Mouse (Mus musculus) embryonic facial prominence, embryonic 13.5 days (tissue): Measurements from ENCODE around the gene Sell. TPM values are rescaled to one million over a fixed set of nuclear protein-coding genes. Genes with fewer than 3 reads are reported as not detected.

ENCODE experiments used
- ATAC-seq: fragments of 200-750 bp; cut with Nextera tagmentation; 2 replicates; pipeline ENCODE4 v1.8.0; 2017; ENCODE audit warnings: low read depth; ENCODE audit not compliant: insufficient number of reproducible peaks, insufficient read depth, low FRiP score, low TSS enrichment
- H3K27ac ChIP-seq: fragments of 300-500 bp; sonication (generic); 2 replicates; pipeline ENCODE4 v1.5.1; 2015; ENCODE audit warnings: moderate library complexity, mild to moderate bottlenecking, inconsistent platforms
- H3K27me3 ChIP-seq: fragments of 300-500 bp; sonication (generic); 2 replicates; pipeline ENCODE4 v1.6.1; 2015; ENCODE audit warnings: mild to moderate bottlenecking, inconsistent platforms
- H3K36me3 ChIP-seq: fragments of 300-500 bp; sonication (generic); 2 replicates; pipeline ENCODE4 v1.6.1; 2015; ENCODE audit warnings: mild to moderate bottlenecking, inconsistent platforms
- H3K4me1 ChIP-seq: fragments of 300-500 bp; sonication (generic); 2 replicates; pipeline ENCODE4 v1.6.1; 2015; ENCODE audit warnings: inconsistent platforms
- H3K4me2 ChIP-seq: fragments of 300-500 bp; sonication (generic); 2 replicates; pipeline ENCODE4 v1.6.1; 2015; ENCODE audit warnings: moderate library complexity, mild to moderate bottlenecking, inconsistent platforms
- H3K4me3 ChIP-seq: fragments of 300-500 bp; sonication (generic); 2 replicates; pipeline ENCODE4 v1.5.1; 2015; ENCODE audit warnings: mild to moderate bottlenecking, inconsistent platforms
- H3K9ac ChIP-seq: fragments of 300-500 bp; sonication (generic); 2 replicates; pipeline ENCODE4 v1.6.1; 2015; ENCODE audit warnings: mild to moderate bottlenecking, inconsistent platforms
- H3K9me3 ChIP-seq: fragments of 300-500 bp; sonication (generic); 2 replicates; pipeline ENCODE4 v1.6.1; 2016; ENCODE audit warnings: inconsistent platforms
- WGBS: fragments of 180-500 bp; shearing (Covaris S2); methylation state at CpG from one replicate; pipeline ENCODE4 v1.1.7; 2015; ENCODE audit warnings: mixed read lengths; 5-methylcytosine and 5-hydroxymethylcytosine counted together
- polyA plus RNA-seq: library from polyadenylated mRNA; unstranded; fragments of >200 nt; fragmentation: Nextera tagmentation; extraction: Ambion mirVana; gene quantifications from 2 replicates; pipeline ENCODE4 v1.2.1, GENCODE M21; 2015

The Sell gene
- polyA plus RNA-seq, 1 experiment from 2014 or later: 0.30 TPM

DNA sequence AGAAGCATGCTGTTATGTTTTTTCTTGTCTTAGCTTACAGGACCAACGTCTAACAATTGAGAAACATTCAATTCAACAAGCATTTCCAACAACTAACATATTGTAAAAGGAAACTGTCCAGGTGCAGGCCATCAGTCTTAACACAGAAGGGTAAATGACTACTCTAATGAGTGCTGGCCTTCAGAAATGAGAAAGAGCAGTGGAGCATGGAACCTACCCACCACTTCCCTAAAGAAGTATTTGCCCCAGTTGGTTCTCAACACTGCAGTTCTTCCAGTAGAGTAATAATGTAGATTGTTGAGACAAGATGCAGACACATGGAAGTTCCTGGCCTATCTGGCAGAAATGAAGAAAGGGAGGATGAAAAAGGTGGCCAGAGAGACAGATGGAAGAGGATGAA is 14.7 kb downstream of the Sell start:
- no peak for ATAC-seq
- Histone ChIP-seq H3K27me3 (no peaks in the 10 kb centered on the region), H3K9me3 (no peaks in the 10 kb centered on the region), H3K27ac (no peak overlapping the region), H3K4me3 (no peak overlapping the region), H3K36me3 (no peaks in the 10 kb centered on the region), H3K4me1 (no peaks in the 10 kb centered on the region), H3K4me2 (no peak overlapping the region), H3K9ac (no peak overlapping the region)
- 65% methylated on average over 1 of the region's 1 CpGs for WGBS

DNA sequence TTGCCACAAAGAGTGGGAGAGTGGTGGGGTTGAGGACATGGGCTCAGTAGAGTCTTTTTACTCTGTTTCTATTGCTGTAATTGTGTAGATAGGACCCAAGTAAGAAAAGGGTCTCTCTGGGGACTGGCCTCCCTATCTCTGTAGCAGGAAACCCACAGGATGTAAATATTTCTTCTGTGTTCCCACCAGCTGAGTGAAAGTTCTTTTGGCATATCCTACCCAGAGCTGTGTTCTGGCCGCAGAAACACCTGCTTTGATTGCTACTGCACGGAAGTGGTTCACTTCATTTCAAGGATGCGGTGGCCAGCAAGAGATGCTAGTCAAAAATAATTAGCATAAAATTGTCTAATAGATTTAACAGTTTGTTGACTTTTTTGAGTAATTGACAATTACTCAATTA is 15.2 kb downstream of the Sell start:
- no peak for ATAC-seq
- H3K9ac ChIP-seq: no peak overlapping the region
- no peaks in the 10 kb centered on the region for H3K4me1 ChIP-seq
- no peak overlapping the region for H3K4me2 ChIP-seq
- no peaks in the 10 kb centered on the region for H3K36me3 ChIP-seq
- H3K4me3 ChIP-seq: no peak overlapping the region
- 88% methylated on average over 3 of the region's 3 CpGs for WGBS
- H3K27me3 ChIP-seq: no peaks in the 10 kb centered on the region
- H3K9me3 ChIP-seq: no peaks in the 10 kb centered on the region
- no peak overlapping the region for H3K27ac ChIP-seq

GRCm38 (mm10) chr1:164078323-164078741 is 16.6 kb downstream of the Sell start:
- Histone ChIP-seq H3K9ac (no peak overlapping the region), H3K4me1 (no peaks in the 10 kb centered on the region), H3K4me2 (no peak overlapping the region), H3K4me3 (no peak overlapping the region), H3K36me3 (no peaks in the 10 kb centered on the region), H3K9me3 (no peaks in the 10 kb centered on the region), H3K27ac (no peak overlapping the region), H3K27me3 (no peaks in the 10 kb centered on the region)
- ATAC-seq: no peak
- 84% methylated on average over 4 of the region's 4 CpGs for WGBS

GRCm38 (mm10) chr1:164079091-164079490 is 17.3 kb downstream of the Sell start:
- H3K4me3 ChIP-seq: no peak overlapping the region
- no peaks in the 10 kb centered on the region for H3K27me3 ChIP-seq
- no peak overlapping the region for H3K27ac ChIP-seq
- H3K9me3 ChIP-seq: no peaks in the 10 kb centered on the region
- H3K36me3 ChIP-seq: no peaks in the 10 kb centered on the region
- H3K9ac ChIP-seq: no peak overlapping the region
- no peaks in the 10 kb centered on the region for H3K4me1 ChIP-seq
- 86% methylated on average over 11 of the region's 11 CpGs for WGBS
- ATAC-seq: no peak
- H3K4me2 ChIP-seq: no peak overlapping the region

GRCm38 (mm10) chr1:164083046-164083445 is 21.3 kb downstream of the Sell start:
- no peak for ATAC-seq
- Histone ChIP-seq H3K4me1 (no peaks in the 10 kb centered on the region), H3K4me3 (no peak overlapping the region), H3K9me3 (no peaks in the 10 kb centered on the region), H3K36me3 (no peaks in the 10 kb centered on the region), H3K27ac (no peak overlapping the region), H3K27me3 (no peaks in the 10 kb centered on the region), H3K4me2 (no peak overlapping the region), H3K9ac (no peak overlapping the region)
- 79% methylated on average over 4 of the region's 4 CpGs for WGBS

GRCm38 (mm10) chr1:164086797-164087196 is 25.0 kb downstream of the Sell start:
- WGBS: 80% methylated on average over 3 of the region's 3 CpGs
- H3K4me1 ChIP-seq: no peaks in the 10 kb centered on the region
- no peaks in the 10 kb centered on the region for H3K27me3 ChIP-seq
- H3K36me3 ChIP-seq: no peaks in the 10 kb centered on the region
- H3K9ac ChIP-seq: no peak overlapping the region
- no peaks in the 10 kb centered on the region for H3K9me3 ChIP-seq
- no peak overlapping the region for H3K4me2 ChIP-seq
- no peak for ATAC-seq
- no peak overlapping the region for H3K27ac ChIP-seq
- no peak overlapping the region for H3K4me3 ChIP-seq

GRCm38 (mm10) chr1:164087872-164088271 is 26.1 kb downstream of the Sell start:
- Histone ChIP-seq H3K36me3 (no peaks in the 10 kb centered on the region), H3K9ac (no peak overlapping the region), H3K27me3 (no peaks in the 10 kb centered on the region), H3K4me1 (no peaks in the 10 kb centered on the region), H3K27ac (no peak overlapping the region), H3K4me3 (no peak overlapping the region), H3K9me3 (no peaks in the 10 kb centered on the region), H3K4me2 (no peak overlapping the region)
- ATAC-seq: no peak
- WGBS: 92% methylated on average over 5 of the region's 5 CpGs

DNA sequence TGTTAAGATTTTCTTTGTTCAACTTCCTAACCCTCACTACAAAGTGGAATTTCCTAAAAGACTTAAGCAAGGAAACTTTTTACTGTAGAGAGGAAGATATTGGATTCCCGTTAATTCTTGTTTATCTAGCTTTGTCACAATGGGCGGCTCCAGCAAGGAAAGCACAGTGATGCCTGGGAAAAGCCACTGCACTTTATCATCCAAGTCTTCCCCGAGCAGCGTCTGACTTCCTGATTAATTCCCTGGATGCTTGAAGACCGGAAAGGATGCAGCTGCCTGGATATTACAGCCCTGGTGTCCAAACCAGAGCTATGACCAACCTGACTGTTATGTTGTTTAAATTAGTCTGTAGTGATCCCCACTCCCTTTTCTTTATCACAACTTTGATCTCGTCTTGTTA is 35.0 kb downstream of the Sell start:
- H3K9ac ChIP-seq: no peak overlapping the region
- no peaks in the 10 kb centered on the region for H3K27me3 ChIP-seq
- H3K4me3 ChIP-seq: no peak overlapping the region
- ATAC-seq: no peak
- WGBS: 64% methylated on average over 6 of the region's 6 CpGs
- H3K36me3 ChIP-seq: no peaks in the 10 kb centered on the region
- no peaks in the 10 kb centered on the region for H3K9me3 ChIP-seq
- no peak overlapping the region for H3K4me2 ChIP-seq
- H3K4me1 ChIP-seq: no peaks in the 10 kb centered on the region
- H3K27ac ChIP-seq: no peak overlapping the region

DNA sequence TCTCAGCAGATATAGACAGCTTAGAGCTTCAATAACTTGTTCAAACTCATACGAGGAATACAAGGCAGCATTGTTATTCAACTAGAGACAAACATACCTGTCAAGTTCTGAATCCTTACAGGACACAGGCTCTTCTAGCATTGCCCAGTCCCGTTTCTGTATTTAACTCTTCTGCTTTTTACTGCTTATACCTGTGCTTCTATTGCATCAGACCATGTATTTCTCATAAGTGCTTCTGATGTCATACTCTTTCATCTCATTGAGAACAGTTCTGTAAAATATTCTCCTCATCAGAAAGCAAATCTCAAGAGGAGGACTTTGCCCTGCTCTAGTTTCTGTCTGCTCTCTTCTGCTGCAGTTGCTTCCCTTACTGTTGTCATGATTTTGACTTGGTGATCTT is 36.1 kb downstream of the Sell start:
- H3K4me2 ChIP-seq: no peak overlapping the region
- H3K4me1 ChIP-seq: no peaks in the 10 kb centered on the region
- H3K27ac ChIP-seq: no peak overlapping the region
- no peak for ATAC-seq
- WGBS: 76% methylated on average over 2 of the region's 2 CpGs
- no peak overlapping the region for H3K4me3 ChIP-seq
- no peak overlapping the region for H3K9ac ChIP-seq
- no peaks in the 10 kb centered on the region for H3K9me3 ChIP-seq
- no peaks in the 10 kb centered on the region for H3K36me3 ChIP-seq
- no peaks in the 10 kb centered on the region for H3K27me3 ChIP-seq

DNA sequence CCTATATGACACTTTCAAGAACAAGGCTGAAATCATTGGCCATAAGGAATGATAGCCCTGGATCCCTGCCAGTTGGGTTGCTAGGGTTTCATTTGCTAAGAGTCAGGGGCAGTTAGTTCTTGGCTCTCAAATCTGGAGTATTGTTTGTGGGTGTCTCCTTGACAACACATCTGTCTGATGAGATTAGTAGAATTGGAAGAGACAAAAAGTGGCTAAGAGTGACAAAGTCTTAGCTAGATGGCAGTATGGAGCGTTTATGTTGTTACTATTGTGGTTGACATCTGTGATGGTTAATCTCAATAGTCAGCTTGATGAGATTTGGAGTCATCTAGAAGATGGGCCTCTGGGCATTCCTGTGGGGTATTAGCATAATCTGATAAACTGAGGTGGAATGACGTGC is 36.6 kb downstream of the Sell start:
- no peaks in the 10 kb centered on the region for H3K27me3 ChIP-seq

DNA sequence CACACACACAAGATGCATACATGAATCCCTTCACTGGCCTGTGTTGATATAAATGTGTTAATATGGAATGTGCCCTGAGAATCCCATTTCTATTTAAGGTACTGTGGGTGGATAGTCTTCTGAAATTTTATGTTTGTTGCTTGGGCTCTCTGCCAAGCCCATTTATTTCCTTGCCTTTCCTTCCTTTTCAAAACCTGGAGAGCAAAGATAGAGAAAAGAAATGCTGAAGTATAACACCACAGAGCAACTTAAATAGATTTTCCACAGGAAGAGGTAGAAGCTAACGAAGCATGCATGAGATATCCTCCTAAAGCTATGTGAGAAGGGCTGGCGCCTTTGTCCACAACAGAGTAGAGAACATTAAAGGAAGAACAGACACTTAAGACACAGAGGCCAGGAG is 48.0 kb downstream of the Sell start:
- Histone ChIP-seq H3K4me2 (no peak overlapping the region), H3K9me3 (no peaks in the 10 kb centered on the region), H3K27me3 (no peaks in the 10 kb centered on the region), H3K4me3 (no peak overlapping the region), H3K4me1 (no peaks in the 10 kb centered on the region), H3K27ac (no peak overlapping the region), H3K9ac (no peak overlapping the region), H3K36me3 (no peaks in the 10 kb centered on the region)
- no peak for ATAC-seq
- WGBS: 87% methylated on average over 2 of the region's 2 CpGs

More for the DNA sequence above, 36.6 kb downstream of the Sell start:
- H3K9me3 ChIP-seq: no peaks in the 10 kb centered on the region
- H3K27ac ChIP-seq: no peak overlapping the region
- no peak for ATAC-seq
- no peaks in the 10 kb centered on the region for H3K36me3 ChIP-seq
- no peak overlapping the region for H3K4me2 ChIP-seq
- WGBS: 63% methylated on average over 2 of the region's 2 CpGs
- H3K4me3 ChIP-seq: no peak overlapping the region
- no peak overlapping the region for H3K9ac ChIP-seq
- H3K4me1 ChIP-seq: no peaks in the 10 kb centered on the region

DNA sequence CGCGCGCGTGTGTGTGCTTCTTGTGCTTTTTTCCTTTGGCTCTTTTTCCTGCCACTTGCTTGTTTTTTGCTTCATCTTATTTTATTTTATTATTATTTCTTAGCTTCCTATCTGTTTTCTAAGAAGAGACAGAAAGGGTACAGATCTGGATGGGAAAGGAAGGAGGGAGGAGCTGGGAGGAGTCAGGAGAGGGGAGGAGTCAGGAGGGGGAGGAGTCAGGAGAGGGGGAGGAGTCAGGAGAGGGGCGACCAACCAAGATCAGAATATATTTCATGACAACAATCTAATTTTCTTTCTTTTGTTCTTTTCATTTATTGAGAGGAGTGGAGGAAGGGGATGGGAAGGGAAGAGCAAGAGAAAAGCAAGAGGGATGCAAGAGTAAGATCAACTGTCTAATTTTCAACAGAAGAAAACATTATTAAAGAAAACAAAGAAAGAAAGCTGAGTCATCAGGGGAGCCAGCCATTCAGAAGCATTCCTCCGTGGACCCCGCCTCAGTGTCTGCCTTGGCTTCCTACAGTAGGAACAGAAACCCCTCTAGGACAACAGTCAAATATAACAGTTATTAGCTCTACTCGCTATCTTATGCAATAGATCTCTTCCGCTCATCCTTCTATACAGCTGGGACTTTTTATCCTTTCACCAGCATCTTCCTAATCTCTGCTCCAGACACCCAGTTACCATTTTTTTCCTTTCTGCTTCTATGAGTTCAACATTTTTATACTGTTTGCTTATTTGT is 49.0 kb downstream of the Sell start:
- H3K4me1 ChIP-seq: no peaks in the 10 kb centered on the region
- H3K27ac ChIP-seq: no peak overlapping the region
- no peak overlapping the region for H3K4me2 ChIP-seq
- no peaks in the 10 kb centered on the region for H3K9me3 ChIP-seq
- no peak overlapping the region for H3K4me3 ChIP-seq
- H3K9ac ChIP-seq: no peak overlapping the region
- no peak for ATAC-seq
- H3K27me3 ChIP-seq: no peaks in the 10 kb centered on the region
- H3K36me3 ChIP-seq: no peaks in the 10 kb centered on the region
- WGBS: 91% methylated on average over 9 of the region's 9 CpGs
